Mouse (Mus musculus): ENCODE measurements around the gene Myo1f. TPM values are rescaled to one million over a fixed set of nuclear protein-coding genes. Genes with fewer than 3 reads are reported as not detected.

Myo1f gene
- polyA plus RNA-seq, 1 experiment from 2014 or later = 3.7 TPM

DNA sequence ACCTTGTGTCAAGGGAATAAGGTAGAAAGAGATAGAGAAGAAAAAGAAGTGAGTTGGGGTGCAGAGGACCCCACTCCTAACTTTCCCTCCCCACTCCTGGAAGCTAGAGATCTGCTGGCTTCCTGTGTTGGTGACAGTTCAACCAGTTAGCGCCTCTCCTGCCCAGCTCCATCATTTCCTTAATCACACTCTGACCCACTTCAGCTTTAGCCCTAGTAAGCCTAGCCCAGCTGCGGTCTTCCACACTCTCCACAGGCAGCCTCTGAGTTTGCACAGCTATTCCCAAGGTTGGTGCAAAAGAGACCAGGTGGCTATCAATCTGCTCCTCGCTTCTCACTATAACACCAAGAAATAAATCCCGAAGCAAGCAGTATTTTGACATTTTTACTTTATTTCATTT is 15.6 kb upstream of the Myo1f start:
- Histone ChIP-seq H3K36me3 (peaks cover 87% of the 10 kb centered on the region), H3K4me3 (no peak overlapping the region), H3K9me3 (no peaks in the 10 kb centered on the region), H3K4me1 (no peaks in the 10 kb centered on the region), H3K27me3 (no peaks in the 10 kb centered on the region), H3K9ac (no peak overlapping the region), H3K27ac (no peak overlapping the region), H3K4me2 (replicated peaks) (no peak overlapping the region)
- WGBS = 94% methylated on average over 4 of the region's 4 CpGs
- no peak for ATAC-seq (ENCODE audit: low FRiP score, low read depth)

DNA sequence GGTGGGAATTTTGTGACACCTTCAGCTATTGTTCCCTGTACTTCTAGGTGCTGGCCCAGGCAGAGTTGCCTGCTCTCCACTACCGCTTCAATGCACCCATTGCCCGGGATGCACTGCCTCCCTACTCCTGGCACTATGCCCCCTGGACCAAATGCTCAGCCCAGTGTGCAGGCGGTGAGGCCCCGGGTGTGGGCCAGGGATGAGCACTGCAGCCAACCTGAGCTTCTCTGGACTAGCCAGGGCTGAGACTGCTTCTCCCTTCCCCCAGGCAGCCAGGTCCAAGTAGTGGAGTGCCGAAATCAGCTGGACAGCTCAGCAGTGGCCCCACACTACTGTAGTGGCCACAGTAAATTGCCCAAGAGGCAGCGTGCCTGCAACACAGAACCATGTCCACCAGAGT is 6.3 kb upstream of the Myo1f start:
- peaks cover 99% of the 10 kb centered on the region for H3K36me3 ChIP-seq
- no peaks in the 10 kb centered on the region for H3K4me1 ChIP-seq
- ATAC-seq (ENCODE audit: low FRiP score, low read depth) = no peak
- WGBS = 96% methylated on average over 6 of the region's 6 CpGs
- no peak overlapping the region for H3K9ac ChIP-seq
- H3K4me2 ChIP-seq (replicated peaks) = no peak overlapping the region
- H3K4me3 ChIP-seq = no peak overlapping the region
- no peak overlapping the region for H3K27ac ChIP-seq
- no peaks in the 10 kb centered on the region for H3K27me3 ChIP-seq
- H3K9me3 ChIP-seq = no peaks in the 10 kb centered on the region

GRCm38 (mm10) chr17:33550388-33550787 is 5.1 kb upstream of the Myo1f start:
- H3K27ac ChIP-seq = no peak overlapping the region
- H3K36me3 ChIP-seq = peaks cover 90% of the 10 kb centered on the region
- H3K4me3 ChIP-seq = no peak overlapping the region
- 87% methylated on average over 10 of the region's 10 CpGs for WGBS
- ATAC-seq (ENCODE audit: low FRiP score, low read depth) = no peak
- no peaks in the 10 kb centered on the region for H3K4me1 ChIP-seq
- H3K4me2 ChIP-seq (replicated peaks) = no peak overlapping the region
- H3K9me3 ChIP-seq = no peaks in the 10 kb centered on the region
- no peak overlapping the region for H3K9ac ChIP-seq
- no peaks in the 10 kb centered on the region for H3K27me3 ChIP-seq

GRCm38 (mm10) chr17:33552113-33552512 is 3.4 kb upstream of the Myo1f start:
- Histone ChIP-seq H3K4me1 (no peaks in the 10 kb centered on the region), H3K27ac (no peak overlapping the region), H3K27me3 (no peaks in the 10 kb centered on the region), H3K9ac (no peak overlapping the region), H3K36me3 (peaks cover 73% of the 10 kb centered on the region), H3K4me3 (no peak overlapping the region), H3K4me2 (replicated peaks) (no peak overlapping the region), H3K9me3 (no peaks in the 10 kb centered on the region)
- 96% methylated on average over 4 of the region's 4 CpGs for WGBS
- ATAC-seq (ENCODE audit: low FRiP score, low read depth) = no peak

- Histone ChIP-seq H3K9me3 (no peaks in the 10 kb centered on the region), H3K9ac (no peak overlapping the region), H3K36me3 (peaks cover 65% of the 10 kb centered on the region), H3K27ac (no peak overlapping the region), H3K4me1 (no peaks in the 10 kb centered on the region), H3K4me3 (no peak overlapping the region), H3K4me2 (replicated peaks) (no peak overlapping the region), H3K27me3 (no peaks in the 10 kb centered on the region)
- 0 out of 2 replicates have a peak, but pooled peaks have one; percentile 40 for ATAC-seq (ENCODE audit: low FRiP score, low read depth)
- WGBS = 51% methylated on average over 4 of the region's 4 CpGs
Measured at GRCm38 (mm10) chr17:33552964-33553363, 2.5 kb upstream of the Myo1f start.

GRCm38 (mm10) chr17:33554536-33554935 is 971 bp upstream of the Myo1f start:
- H3K36me3 ChIP-seq = peaks cover 49% of the 10 kb centered on the region
- no peak for ATAC-seq (ENCODE audit: low FRiP score, low read depth)
- H3K9ac ChIP-seq = no peak overlapping the region
- H3K4me3 ChIP-seq = no peak overlapping the region
- no peak overlapping the region for H3K4me2 ChIP-seq (replicated peaks)
- H3K27me3 ChIP-seq = no peaks in the 10 kb centered on the region
- no peaks in the 10 kb centered on the region for H3K4me1 ChIP-seq
- 94% methylated on average over 1 of the region's 1 CpGs for WGBS
- no peaks in the 10 kb centered on the region for H3K9me3 ChIP-seq
- H3K27ac ChIP-seq = no peak overlapping the region

- H3K36me3 ChIP-seq = peaks cover 16% of the 10 kb centered on the region
- H3K4me3 ChIP-seq = no peak overlapping the region
- no peaks in the 10 kb centered on the region for H3K4me1 ChIP-seq
- no peak overlapping the region for H3K27ac ChIP-seq
- WGBS = 84% methylated on average over 4 of the region's 4 CpGs
- H3K9me3 ChIP-seq = no peaks in the 10 kb centered on the region
- no peaks in the 10 kb centered on the region for H3K27me3 ChIP-seq
- H3K9ac ChIP-seq = no peak overlapping the region
- no peak overlapping the region for H3K4me2 ChIP-seq (replicated peaks)
- no peak for ATAC-seq (ENCODE audit: low FRiP score, low read depth)
Measured at GRCm38 (mm10) chr17:33557922-33558321, 2.4 kb downstream of the Myo1f start.

- Histone ChIP-seq H3K36me3 (no peaks in the 10 kb centered on the region), H3K27me3 (no peaks in the 10 kb centered on the region), H3K27ac (no peak overlapping the region), H3K9me3 (no peaks in the 10 kb centered on the region), H3K4me2 (replicated peaks) (no peak overlapping the region), H3K9ac (no peak overlapping the region), H3K4me3 (no peak overlapping the region), H3K4me1 (no peaks in the 10 kb centered on the region)
- WGBS = 66% methylated on average over 2 of the region's 2 CpGs
- no peak for ATAC-seq (ENCODE audit: low FRiP score, low read depth)
Measured at GRCm38 (mm10) chr17:33563527-33564076, 8.1 kb downstream of the Myo1f start.

GRCm38 (mm10) chr17:33564599-33564998 is 9.1 kb downstream of the Myo1f start:
- Histone ChIP-seq H3K27ac (no peak overlapping the region), H3K27me3 (no peaks in the 10 kb centered on the region), H3K4me3 (no peak overlapping the region), H3K9ac (no peak overlapping the region), H3K36me3 (no peaks in the 10 kb centered on the region), H3K4me1 (no peaks in the 10 kb centered on the region), H3K4me2 (replicated peaks) (no peak overlapping the region), H3K9me3 (no peaks in the 10 kb centered on the region)
- 58% methylated on average over 1 of the region's 1 CpGs for WGBS
- ATAC-seq (ENCODE audit: low FRiP score, low read depth) = no peak

DNA sequence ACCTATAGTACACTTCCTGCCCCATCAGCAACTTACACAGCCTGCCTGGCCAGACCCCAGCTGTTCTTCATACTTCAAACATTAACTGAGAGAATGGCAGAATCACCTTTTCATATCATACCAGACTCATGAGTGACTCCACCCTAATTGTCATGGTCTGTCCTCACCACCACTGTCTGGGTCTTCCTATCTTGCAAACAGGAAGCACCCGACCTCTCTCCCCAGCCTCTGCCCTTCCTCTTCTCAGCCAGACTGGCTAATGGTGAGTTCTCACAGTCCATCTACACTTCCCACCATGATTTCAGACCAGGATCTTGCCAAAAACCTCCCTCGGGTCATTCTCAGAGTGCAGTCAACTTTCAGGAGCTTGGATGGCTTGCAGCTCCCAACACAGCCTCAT is 10.7 kb downstream of the Myo1f start:
- no peak overlapping the region for H3K9ac ChIP-seq
- no peaks in the 10 kb centered on the region for H3K9me3 ChIP-seq
- WGBS = 78% methylated on average over 2 of the region's 2 CpGs
- no peaks in the 10 kb centered on the region; the same call in 1 of the 2 replicates for H3K27me3 ChIP-seq
- H3K4me3 ChIP-seq = no peak overlapping the region
- no peak overlapping the region for H3K4me2 ChIP-seq (replicated peaks)
- no peak overlapping the region for H3K27ac ChIP-seq
- no peaks in the 10 kb centered on the region for H3K36me3 ChIP-seq
- no peaks in the 10 kb centered on the region for H3K4me1 ChIP-seq
- no peak for ATAC-seq (ENCODE audit: low FRiP score, low read depth)

GRCm38 (mm10) chr17:33584061-33584460 is 28.6 kb downstream of the Myo1f start:
- Histone ChIP-seq H3K27ac (no peak overlapping the region), H3K9me3 (no peaks in the 10 kb centered on the region), H3K4me3 (no peak overlapping the region), H3K9ac (no peak overlapping the region), H3K27me3 (no peaks in the 10 kb centered on the region), H3K36me3 (no peaks in the 10 kb centered on the region), H3K4me2 (replicated peaks) (no peak overlapping the region), H3K4me1 (no peaks in the 10 kb centered on the region)
- no peak for ATAC-seq (ENCODE audit: low FRiP score, low read depth)
- 81% methylated on average over 4 of the region's 4 CpGs for WGBS

DNA sequence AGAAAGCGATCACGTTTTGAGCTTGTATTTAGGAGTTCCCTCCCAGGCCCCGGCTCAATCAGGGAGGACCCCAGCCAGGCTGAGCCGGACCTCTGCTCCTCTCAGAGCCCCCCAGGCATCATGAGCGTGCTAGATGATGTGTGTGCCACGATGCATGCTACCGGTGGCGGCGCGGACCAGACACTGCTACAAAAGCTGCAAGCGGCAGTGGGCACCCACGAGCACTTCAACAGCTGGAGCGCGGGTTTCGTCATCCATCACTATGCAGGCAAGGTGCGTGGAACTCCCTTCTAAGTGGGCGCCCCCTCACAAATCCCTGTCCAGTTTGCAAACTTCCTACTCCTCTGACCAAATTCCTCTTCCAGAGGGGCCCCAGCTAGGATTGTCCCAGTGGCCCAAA is 30.5 kb downstream of the Myo1f start:
- Histone ChIP-seq H3K9ac (no peak overlapping the region), H3K4me3 (no peak overlapping the region), H3K27ac (no peak overlapping the region), H3K27me3 (no peaks in the 10 kb centered on the region), H3K4me2 (replicated peaks) (no peak overlapping the region), H3K36me3 (no peaks in the 10 kb centered on the region), H3K9me3 (no peaks in the 10 kb centered on the region), H3K4me1 (no peaks in the 10 kb centered on the region)
- WGBS = 68% methylated on average over 17 of the region's 17 CpGs
- ATAC-seq (ENCODE audit: low FRiP score, low read depth) = no peak

GRCm38 (mm10) chr17:33597271-33597670 is 41.8 kb downstream of the Myo1f start:
- H3K9me3 ChIP-seq = peaks cover 11% of the 10 kb centered on the region
- H3K4me3 ChIP-seq = no peak overlapping the region
- no peaks in the 10 kb centered on the region for H3K36me3 ChIP-seq
- no peak overlapping the region for H3K4me2 ChIP-seq (replicated peaks)
- no peak overlapping the region for H3K27ac ChIP-seq
- ATAC-seq (ENCODE audit: low FRiP score, low read depth) = no peak
- H3K9ac ChIP-seq = no peak overlapping the region
- H3K4me1 ChIP-seq = no peaks in the 10 kb centered on the region
- no peaks in the 10 kb centered on the region for H3K27me3 ChIP-seq
